Mouse (Mus musculus): Measurements from ENCODE around the gene Rars2.

The Rars2 gene

DNA sequence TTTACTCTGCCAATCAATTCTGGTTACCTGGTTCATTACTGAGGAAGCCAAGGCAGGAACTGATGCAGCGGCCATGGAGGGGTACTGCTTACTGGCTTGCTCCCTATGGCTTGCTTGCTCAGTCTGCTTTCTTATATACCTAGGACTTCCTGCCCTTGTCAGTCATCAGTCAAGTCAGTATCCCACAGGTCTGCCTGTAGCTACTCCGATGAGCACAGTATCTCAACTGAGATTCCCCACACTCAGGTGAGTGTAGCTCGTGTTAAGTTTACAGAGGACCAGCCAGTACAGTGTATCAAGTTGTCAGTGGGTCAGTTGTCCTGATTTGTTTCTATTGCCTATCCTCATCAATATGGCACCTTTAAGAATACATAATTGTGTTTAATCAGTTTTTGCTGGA lies 26.0 kb downstream of the Rars2 start:
- no peak for ATAC-seq (ENCODE audit: low TSS enrichment)

DNA sequence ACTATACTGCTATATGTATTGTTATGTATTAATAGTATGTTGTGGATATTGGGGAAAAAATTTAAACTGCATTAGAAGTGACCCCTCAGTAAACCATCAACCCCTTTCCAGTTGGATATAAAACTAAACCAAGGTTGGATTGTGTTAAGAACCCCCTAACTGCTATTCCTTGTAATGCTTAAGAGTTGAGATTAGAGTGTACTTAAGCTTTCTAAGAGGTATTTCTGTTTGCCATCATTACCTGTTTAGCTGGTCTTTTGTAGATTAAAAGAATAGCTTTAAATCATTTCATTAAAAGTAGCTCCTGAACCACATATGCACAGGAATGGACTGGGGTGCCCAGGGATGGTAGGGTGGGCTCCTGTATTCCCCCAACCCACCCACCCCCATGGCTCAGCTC lies 30.0 kb downstream of the Rars2 start:
- ATAC-seq (ENCODE audit: low TSS enrichment) = no peak

DNA sequence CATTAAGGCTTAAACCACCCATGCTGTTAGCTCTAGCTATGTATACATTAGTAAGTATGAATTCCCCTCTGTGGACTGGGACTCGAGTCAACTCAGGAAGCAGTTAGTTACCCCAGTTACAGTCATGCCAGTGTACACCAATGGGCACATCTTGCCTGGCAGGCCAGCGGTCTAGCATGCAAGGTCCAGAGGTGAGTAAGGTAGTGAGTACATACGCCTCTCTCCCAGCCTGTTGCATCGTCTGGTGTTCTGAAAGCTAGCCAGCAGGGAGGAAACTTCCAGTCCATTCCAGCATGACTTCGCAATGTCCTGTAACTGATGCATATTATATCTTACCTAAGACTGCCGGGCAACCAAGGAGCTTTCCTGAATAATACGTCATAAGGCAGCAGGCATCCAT lies 38.4 kb downstream of the Rars2 start:
- ATAC-seq (ENCODE audit: low TSS enrichment) = no peak

DNA sequence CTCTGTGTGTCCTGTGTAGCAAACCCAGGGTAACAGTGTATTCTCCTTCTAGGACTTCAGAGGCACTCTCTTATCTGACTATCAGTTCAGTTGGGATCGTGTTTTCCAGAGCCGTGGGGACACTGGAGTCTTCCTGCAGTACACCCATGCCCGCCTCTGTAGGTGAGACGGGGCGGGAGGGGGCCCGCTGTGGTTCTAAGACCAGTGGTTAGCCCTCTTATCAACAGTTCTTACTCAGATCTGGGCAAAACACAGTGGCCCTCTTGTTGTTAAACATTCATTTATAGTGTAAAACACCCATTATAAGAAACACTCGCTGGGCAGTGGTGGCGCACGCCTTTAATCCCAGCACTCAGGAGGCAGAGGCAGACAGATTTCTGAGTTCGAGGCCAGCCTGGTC lies 41.3 kb downstream of the Rars2 start:
- ATAC-seq (ENCODE audit: low TSS enrichment) = no peak

DNA sequence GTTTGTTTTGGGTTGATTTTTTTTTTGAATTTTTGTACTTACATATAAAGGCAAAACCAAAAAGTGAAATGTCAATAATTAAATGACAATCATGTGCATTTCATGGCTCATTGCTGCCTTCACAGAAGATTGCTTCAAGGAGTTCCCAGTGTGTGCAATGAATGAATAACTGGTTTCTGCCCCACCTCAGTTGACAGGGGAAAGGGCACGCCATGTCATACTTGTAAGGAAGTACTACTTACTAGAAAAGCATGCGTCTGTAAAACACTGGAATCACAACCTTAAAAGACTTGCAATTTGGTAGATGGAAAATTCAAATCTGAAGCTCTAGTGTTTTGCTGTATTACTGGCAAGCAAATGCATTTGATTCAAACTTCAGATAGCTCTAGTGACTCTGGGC lies 44.3 kb downstream of the Rars2 start:
- ATAC-seq (ENCODE audit: low TSS enrichment) = no peak

DNA sequence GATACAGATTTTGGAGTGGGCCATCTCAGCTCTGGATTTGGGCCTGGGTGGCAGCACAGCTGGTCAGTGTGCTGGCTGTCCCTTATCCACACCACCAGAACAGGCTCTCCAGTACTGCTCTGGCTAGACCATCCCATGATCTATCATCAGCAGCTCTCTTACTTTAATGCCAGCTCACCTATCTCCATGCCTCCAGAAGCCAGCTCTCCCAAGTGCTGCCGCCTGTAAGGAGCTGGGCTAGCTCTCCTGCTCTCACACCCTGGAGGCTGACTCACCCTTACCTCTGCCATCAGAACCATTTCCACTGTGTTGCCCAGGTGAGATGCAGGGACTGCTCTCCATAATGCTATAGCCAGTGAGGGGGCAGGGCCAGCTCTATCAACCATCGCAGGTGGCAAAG lies 46.8 kb downstream of the Rars2 start:
- peak; percentile 21 for ATAC-seq (ENCODE audit: low TSS enrichment)

DNA sequence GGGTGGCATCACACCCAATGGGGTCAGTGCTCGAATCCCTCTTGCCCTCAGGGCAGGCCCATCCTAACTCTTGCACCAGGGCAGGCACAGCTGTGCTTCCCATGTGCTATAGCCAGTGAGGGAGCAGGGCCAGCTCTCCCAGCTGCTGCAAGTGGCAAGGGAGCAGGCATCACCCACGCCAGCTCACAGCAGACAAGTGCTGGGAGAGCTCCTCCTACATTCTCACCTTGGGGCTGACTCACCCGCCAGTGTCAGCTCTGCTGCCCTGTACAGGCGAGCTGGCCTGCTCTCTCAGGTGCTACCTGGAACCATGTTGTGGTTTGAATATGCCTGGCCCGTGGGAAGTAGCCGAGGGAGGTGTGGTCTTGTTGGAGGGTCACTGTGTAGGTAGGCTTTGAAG lies 47.2 kb downstream of the Rars2 start:
- ATAC-seq (ENCODE audit: low TSS enrichment) = peak; percentile 83

DNA sequence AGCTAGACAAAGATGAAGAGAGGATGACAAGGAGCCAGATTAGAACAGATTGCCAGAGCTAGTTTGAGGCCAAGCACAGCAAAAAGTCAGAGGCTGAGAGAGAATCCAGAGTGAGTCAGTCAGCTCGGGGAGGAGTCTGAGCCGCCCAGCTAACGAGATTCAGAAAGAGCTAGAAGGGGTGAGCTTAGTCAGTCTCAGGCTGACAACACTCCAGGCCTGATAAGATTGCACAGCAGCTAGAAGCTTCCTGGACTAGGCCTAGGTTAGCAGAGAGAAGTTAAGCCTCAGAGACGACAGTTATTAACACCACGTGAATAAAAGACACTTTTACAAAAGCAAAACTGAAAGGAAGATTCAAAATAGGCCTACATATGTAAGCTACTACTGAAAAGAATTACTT lies 53.2 kb downstream of the Rars2 start:
- ATAC-seq (ENCODE audit: low TSS enrichment) = no peak

DNA sequence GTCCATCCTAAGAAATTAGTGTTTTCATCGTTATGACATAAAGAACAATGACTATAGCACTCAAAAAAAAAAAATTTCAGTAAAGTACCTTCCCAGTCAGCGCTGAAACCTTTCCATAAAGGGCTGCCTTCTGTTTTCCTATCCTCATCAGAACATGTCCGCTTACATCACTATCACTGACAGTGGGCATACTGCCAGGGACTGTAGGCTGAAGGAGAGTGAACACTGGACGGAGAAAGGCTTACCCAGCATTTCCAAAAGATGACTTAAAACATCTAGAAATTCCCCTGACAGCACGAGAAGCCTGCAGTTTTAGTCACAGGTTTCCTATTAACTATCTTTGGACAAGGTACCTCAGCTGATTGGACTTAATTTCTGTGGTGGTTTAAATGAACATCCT lies 59.0 kb downstream of the Rars2 start:
- peak; percentile 73 for ATAC-seq (ENCODE audit: low TSS enrichment)

DNA sequence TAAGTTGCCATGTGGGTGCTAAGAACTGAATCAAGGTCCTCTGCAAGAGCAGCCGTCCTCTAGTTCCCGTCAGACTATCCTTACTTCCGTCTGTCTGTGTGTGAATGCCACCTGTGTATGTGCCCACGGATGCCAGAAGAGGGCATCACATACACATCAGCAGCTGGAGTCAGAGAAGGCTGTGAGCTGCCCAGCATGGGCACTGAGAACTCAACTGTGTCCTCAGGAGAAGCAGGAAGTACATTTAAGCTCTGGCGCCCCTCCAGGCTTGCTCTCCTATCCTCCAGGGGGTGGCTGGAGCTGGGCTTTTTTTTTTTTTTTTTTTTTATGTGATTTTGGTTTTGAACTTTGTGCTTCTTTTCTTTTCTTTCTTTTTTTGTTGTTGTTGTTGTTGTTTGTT lies 65.8 kb downstream of the Rars2 start:
- no peak for ATAC-seq (ENCODE audit: low TSS enrichment)

DNA sequence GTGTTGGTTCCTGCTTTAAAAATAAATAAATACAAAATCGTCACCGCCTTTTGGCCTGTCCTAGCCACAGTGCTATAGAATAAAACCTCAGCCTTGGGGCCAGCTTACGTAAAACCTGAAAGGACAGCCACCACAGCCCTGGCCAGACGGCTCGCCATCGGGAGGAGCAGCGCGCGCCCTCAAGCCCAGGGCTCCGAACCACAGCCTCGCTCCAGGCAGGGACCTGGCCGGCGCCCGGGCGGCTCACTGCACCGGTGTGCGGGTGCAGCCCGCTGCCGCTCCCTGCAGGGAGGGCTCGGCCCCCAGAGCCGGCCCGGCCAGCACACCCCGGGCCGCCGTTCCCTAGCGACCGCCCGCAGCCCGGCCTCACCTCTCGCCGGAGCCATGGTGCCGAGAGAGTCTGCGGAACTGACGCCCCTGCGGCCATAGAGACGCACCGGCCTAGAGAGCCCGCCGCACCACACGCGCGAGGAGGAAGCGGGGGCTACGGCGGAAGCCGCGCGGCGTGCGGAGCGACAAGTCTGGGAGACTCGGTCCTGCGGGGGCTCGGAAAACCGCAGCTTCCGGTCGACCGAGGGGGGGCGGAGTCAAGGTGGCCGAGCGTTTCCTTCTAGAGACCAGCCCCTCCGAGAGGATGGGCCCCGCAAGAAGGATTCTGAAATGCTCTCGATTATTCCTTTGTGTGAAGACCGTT lies 72.3 kb downstream of the Rars2 start, which contains the start of gene Slc35a1:
Gene Slc35a1, minus strand, starts transcription at position 565 of the 694 bp plus-strand sequence.
- peak; percentile 98 for ATAC-seq (ENCODE audit: low TSS enrichment)

DNA sequence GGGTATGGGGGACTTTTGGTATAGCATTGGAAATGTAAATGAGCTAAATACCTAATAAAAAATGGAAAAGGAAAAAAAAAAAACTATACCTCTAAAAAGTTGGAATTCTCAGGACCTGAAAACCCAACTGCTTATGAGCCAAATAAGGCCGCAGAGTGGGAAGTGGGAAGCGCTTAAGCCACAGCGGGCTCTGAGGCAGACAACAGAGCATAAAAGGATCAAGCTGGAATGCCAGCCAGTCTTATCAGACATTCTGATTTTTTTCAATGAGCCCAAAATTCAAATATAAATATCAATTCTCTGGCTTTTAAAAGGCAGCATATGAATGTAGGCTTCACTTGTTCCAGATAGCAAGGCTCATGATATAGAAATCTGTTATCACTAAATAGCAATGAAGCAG lies 73.3 kb downstream of the Rars2 start:
- no peak for ATAC-seq (ENCODE audit: low TSS enrichment)

DNA sequence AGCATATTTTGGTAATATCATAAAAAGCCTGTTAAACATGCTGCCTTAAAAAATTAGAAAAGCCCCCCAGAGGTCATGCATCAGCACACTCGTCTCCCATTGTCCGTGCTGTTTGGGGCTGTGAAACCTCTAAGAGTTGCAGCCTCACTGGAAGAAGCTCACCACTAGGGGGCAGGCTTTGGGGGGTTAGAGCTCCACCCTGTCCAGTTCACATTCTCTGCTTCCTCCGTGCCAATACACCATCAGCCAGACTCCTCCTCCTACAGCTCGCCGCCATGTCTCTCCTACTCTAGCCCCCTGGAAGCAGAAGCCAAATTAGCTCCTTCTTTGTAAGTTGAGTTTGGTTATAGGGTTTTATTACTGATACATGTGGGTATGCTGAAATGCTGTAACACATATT lies 86.8 kb downstream of the Rars2 start:
- ATAC-seq (ENCODE audit: low TSS enrichment) = peak; percentile 55; the same call in 1 of the 2 replicates

DNA sequence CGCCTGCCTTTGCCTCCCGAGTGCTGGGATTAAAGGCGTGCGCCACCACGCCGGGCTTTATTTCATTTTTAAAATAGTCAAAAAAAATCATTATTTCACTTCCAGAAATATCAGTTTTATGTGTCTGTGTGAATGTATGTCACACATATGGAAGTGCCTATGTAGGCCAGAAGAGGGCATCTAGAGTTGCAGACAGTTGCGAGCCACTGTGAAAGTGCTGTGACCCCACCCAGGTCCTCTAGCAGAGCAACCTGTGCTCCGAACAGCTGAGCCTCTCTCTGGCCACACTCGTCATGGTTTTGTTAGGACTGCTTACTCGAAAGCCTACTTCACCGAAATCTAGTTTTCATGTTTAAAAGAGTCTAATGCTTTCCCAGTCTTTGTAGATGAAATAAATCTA lies 87.5 kb downstream of the Rars2 start:
- no peak for ATAC-seq (ENCODE audit: low TSS enrichment)

DNA sequence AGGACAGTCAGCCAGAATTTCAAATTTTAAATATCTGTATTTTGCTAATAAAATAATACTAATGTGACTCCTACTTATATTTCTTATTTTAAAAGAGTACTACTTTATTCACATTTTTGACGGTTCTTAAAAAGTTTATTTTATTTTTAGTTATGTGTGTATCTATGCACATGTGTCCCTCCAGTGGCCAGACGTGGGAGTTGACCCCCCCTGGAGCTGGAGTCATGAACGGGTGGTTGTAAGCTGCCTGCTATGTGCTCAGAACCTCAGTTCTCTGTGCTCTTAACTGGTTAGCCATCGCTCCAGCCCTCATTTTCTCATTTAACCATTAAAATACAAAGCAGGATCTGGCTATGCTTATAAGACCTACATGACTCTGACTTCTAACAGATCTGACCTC lies 88.3 kb downstream of the Rars2 start:
- ATAC-seq (ENCODE audit: low TSS enrichment) = no peak

DNA sequence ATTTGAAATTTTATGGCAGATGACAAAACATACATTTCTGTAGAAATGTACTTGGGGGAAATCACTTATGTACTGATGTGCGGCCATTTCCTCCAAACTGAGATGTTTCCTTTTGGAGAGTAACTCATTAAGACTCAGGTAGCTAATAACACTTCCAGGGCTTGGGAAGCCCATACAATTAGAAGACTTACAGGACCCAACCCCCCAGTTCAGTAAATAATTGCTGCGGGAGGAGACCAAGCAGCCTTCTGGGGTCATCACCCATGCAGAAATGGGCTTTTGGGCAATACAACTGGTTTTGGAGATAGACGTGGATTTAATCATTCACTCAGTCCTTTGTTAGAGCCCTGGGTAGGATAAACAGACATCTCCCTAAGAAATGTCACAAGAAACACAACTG lies 92.5 kb downstream of the Rars2 start:
- no peak for ATAC-seq (ENCODE audit: low TSS enrichment)

DNA sequence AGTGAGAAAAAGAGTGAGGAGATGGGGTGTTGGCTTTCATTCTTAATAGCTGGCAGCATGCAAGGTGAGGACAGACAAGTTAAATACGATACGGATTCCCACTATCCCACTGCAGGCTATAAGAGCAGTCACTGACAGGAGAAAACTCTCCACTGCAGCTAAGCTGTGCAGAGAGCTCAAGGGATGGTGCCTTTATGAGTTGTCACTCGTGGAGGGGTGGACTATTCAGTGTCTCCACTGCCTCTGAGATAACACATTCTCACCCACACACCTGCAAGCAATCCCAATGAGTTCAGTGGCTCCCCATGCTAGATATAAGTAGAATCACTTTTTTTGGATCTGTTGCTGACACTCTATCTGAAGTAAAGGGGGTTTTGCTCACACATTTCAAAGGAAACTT lies 93.4 kb downstream of the Rars2 start:
- ATAC-seq (ENCODE audit: low TSS enrichment) = peak; percentile 98

Data from frontal cortex, adult (tissue).